Mouse (Mus musculus) stomach, embryonic 14.5 days (tissue): ENCODE data around the gene Cerk. TPM values are rescaled to one million over a fixed set of nuclear protein-coding genes. Genes with fewer than 3 reads are reported as not detected.
A peak's percentile ranks its signal among the peaks of the same experiment; 100 is the strongest.

ENCODE experiments used
- ATAC-seq: fragments of 200-750 bp; cut with Nextera tagmentation; 2 replicates; pipeline ENCODE4 v1.8.0; 2017; ENCODE audit warnings: low read depth, moderate TSS enrichment; ENCODE audit not compliant: insufficient number of reproducible peaks, insufficient read depth, low FRiP score
- H3K27ac ChIP-seq: fragments of 300-500 bp; sonication (generic); 2 replicates; pipeline ENCODE4 v1.5.1; 2014; ENCODE audit warnings: mild to moderate bottlenecking, low read length, moderate library complexity, mixed read lengths
- H3K27me3 ChIP-seq: fragments of 300-500 bp; sonication (generic); 2 replicates; pipeline ENCODE4 v1.6.1; 2014; ENCODE audit warnings: low read length, control low read depth, mixed read lengths; ENCODE audit not compliant: control insufficient read depth, insufficient read depth
- H3K36me3 ChIP-seq: fragments of 300-500 bp; sonication (generic); 2 replicates; pipeline ENCODE4 v1.6.1; 2014; ENCODE audit warnings: mild to moderate bottlenecking, control low read depth, low read length, moderate library complexity, mixed read lengths; ENCODE audit not compliant: control insufficient read depth, insufficient read depth
- H3K4me1 ChIP-seq: fragments of 300-500 bp; sonication (generic); 2 replicates; pipeline ENCODE4 v1.6.1; 2014; ENCODE audit warnings: low read length, control low read depth, mixed read lengths; ENCODE audit not compliant: control insufficient read depth, insufficient read depth
- H3K4me2 ChIP-seq: fragments of 300-500 bp; sonication (generic); replicated peaks from 2 replicates; pipeline ENCODE4 v1.6.1; 2014; ENCODE audit warnings: low read depth, low read length, control low read depth
- H3K4me3 ChIP-seq: fragments of 300-500 bp; sonication (generic); 2 replicates; pipeline ENCODE4 v1.5.1; 2014; ENCODE audit warnings: low read depth, low read length, control low read depth
- H3K9ac ChIP-seq: fragments of 300-500 bp; sonication (generic); replicated peaks from 2 replicates; pipeline ENCODE4 v1.6.1; 2014; ENCODE audit warnings: low read depth, mild to moderate bottlenecking, control low read depth, low read length, moderate library complexity, mixed read lengths
- H3K9me3 ChIP-seq: fragments of 300-500 bp; sonication (generic); 2 replicates; pipeline ENCODE4 v1.6.1; 2016; ENCODE audit warnings: low read depth, low read length, control low read depth; ENCODE audit not compliant: control insufficient read depth
- WGBS: fragments of 180-500 bp; shearing (Covaris S2); extraction: QIAGEN DNeasy Blood & Tissue Kit; methylation state at CpG from one replicate; pipeline ENCODE4 v1.1.7; 2014; 5-methylcytosine and 5-hydroxymethylcytosine counted together
- polyA plus RNA-seq: library from polyadenylated mRNA; unstranded; fragments of >200 nt; fragmentation: Nextera tagmentation; extraction: Ambion mirVana; gene quantifications from 2 replicates; pipeline ENCODE4 v1.2.1, GENCODE M21; 2014

The Cerk gene
- polyA plus RNA-seq, 1 experiment from 2014 or later: 10.3 TPM

GRCm38 (mm10) chr15:86156492-86156891 is 29.4 kb downstream of the Cerk start:
- Histone ChIP-seq H3K4me3 (no peak overlapping the region), H3K27ac (no peak overlapping the region), H3K9ac (no peak overlapping the region), H3K36me3 (peaks cover 6% of the 10 kb centered on the region), H3K4me2 (no peak overlapping the region), H3K4me1 (no peaks in the 10 kb centered on the region), H3K9me3 (no peaks in the 10 kb centered on the region), H3K27me3 (no peaks in the 10 kb centered on the region)
- WGBS: 81% methylated on average over 5 of the region's 5 CpGs
- ATAC-seq: no peak

- ATAC-seq: no peak
- no peak overlapping the region for H3K27ac ChIP-seq
Measured at GRCm38 (mm10) chr15:86153481-86153960, 32.4 kb downstream of the Cerk start.

GRCm38 (mm10) chr15:86150593-86150992 is 35.3 kb downstream of the Cerk start:
- Histone ChIP-seq H3K4me2 (no peak overlapping the region), H3K9me3 (no peaks in the 10 kb centered on the region), H3K9ac (no peak overlapping the region), H3K4me1 (no peaks in the 10 kb centered on the region), H3K27me3 (no peaks in the 10 kb centered on the region), H3K27ac (no peak overlapping the region), H3K4me3 (no peak overlapping the region), H3K36me3 (peaks cover 12% of the 10 kb centered on the region)
- WGBS: 71% methylated on average over 4 of the region's 4 CpGs
- no peak for ATAC-seq

More at GRCm38 (mm10) chr15:86153481-86153960, 32.4 kb downstream of the Cerk start:
- no peaks in the 10 kb centered on the region for H3K4me1 ChIP-seq
- no peaks in the 10 kb centered on the region for H3K9me3 ChIP-seq
- no peak overlapping the region for H3K4me3 ChIP-seq
- no peaks in the 10 kb centered on the region for H3K27me3 ChIP-seq
- 86% methylated on average over 12 of the region's 12 CpGs for WGBS
- peaks cover 10% of the 10 kb centered on the region for H3K36me3 ChIP-seq
- no peak overlapping the region for H3K9ac ChIP-seq
- H3K4me2 ChIP-seq: no peak overlapping the region

- no peaks in the 10 kb centered on the region for H3K9me3 ChIP-seq
- H3K36me3 ChIP-seq: peaks cover 8% of the 10 kb centered on the region; the same call in 1 of the 2 replicates
- no peak overlapping the region for H3K9ac ChIP-seq
- H3K27ac ChIP-seq: no peak overlapping the region
- no peaks in the 10 kb centered on the region for H3K4me1 ChIP-seq
- 90% methylated on average over 8 of the region's 8 CpGs for WGBS
- H3K4me3 ChIP-seq: no peak overlapping the region
- H3K4me2 ChIP-seq: no peak overlapping the region
- 0 out of 2 replicates have a peak, but pooled peaks have one; percentile 37 for ATAC-seq
- H3K27me3 ChIP-seq: no peaks in the 10 kb centered on the region
Measured at GRCm38 (mm10) chr15:86146922-86147321, 39.0 kb downstream of the Cerk start.

- Histone ChIP-seq H3K4me1 (no peaks in the 10 kb centered on the region), H3K36me3 (peaks cover 5% of the 10 kb centered on the region; the same call in 1 of the 2 replicates), H3K9me3 (no peaks in the 10 kb centered on the region), H3K9ac (no peak overlapping the region), H3K4me3 (no peak overlapping the region), H3K27me3 (no peaks in the 10 kb centered on the region), H3K27ac (no peak overlapping the region), H3K4me2 (no peak overlapping the region)
- WGBS: 79% methylated on average over 7 of the region's 7 CpGs
- no peak for ATAC-seq
Measured at GRCm38 (mm10) chr15:86145046-86145445, 40.9 kb downstream of the Cerk start.

GRCm38 (mm10) chr15:86144577-86144976 is 41.4 kb downstream of the Cerk start:
- Histone ChIP-seq H3K4me1 (no peaks in the 10 kb centered on the region), H3K4me2 (no peak overlapping the region), H3K27me3 (no peaks in the 10 kb centered on the region), H3K27ac (no peak overlapping the region), H3K9me3 (no peaks in the 10 kb centered on the region), H3K36me3 (peaks cover 5% of the 10 kb centered on the region; the same call in 1 of the 2 replicates), H3K9ac (no peak overlapping the region), H3K4me3 (no peak overlapping the region)
- ATAC-seq: no peak
- 85% methylated on average over 7 of the region's 7 CpGs for WGBS

GRCm38 (mm10) chr15:86140323-86140722 is 45.6 kb downstream of the Cerk start:
- H3K4me1 ChIP-seq: no peaks in the 10 kb centered on the region
- no peak overlapping the region for H3K4me2 ChIP-seq
- H3K27ac ChIP-seq: no peak overlapping the region
- H3K9me3 ChIP-seq: no peaks in the 10 kb centered on the region
- ATAC-seq: no peak
- H3K4me3 ChIP-seq: no peak overlapping the region
- no peak overlapping the region for H3K9ac ChIP-seq
- H3K36me3 ChIP-seq: no peaks in the 10 kb centered on the region; the same call in 1 of the 2 replicates
- WGBS: 34% methylated on average over 10 of the region's 10 CpGs
- no peaks in the 10 kb centered on the region for H3K27me3 ChIP-seq

GRCm38 (mm10) chr15:86137638-86138037 is 48.3 kb downstream of the Cerk start:
- no peak for ATAC-seq
- Histone ChIP-seq H3K4me3 (no peak overlapping the region), H3K4me2 (no peak overlapping the region), H3K27me3 (no peaks in the 10 kb centered on the region), H3K4me1 (no peaks in the 10 kb centered on the region), H3K27ac (no peak overlapping the region), H3K36me3 (no peaks in the 10 kb centered on the region; the same call in 1 of the 2 replicates), H3K9ac (no peak overlapping the region), H3K9me3 (no peaks in the 10 kb centered on the region)
- 53% methylated on average over 4 of the region's 4 CpGs for WGBS
